Mouse (Mus musculus) fat pad, adult 2 months (tissue): ENCODE measurements around the gene Anks3.

Experiments used
- DNase-seq: peaks from one replicate; pipeline ENCODE4 v3.0.0-alpha.2; 2011; ENCODE audit warnings: low read depth, low spot score; ENCODE audit errors: extremely low read depth

Anks3 gene

DNA sequence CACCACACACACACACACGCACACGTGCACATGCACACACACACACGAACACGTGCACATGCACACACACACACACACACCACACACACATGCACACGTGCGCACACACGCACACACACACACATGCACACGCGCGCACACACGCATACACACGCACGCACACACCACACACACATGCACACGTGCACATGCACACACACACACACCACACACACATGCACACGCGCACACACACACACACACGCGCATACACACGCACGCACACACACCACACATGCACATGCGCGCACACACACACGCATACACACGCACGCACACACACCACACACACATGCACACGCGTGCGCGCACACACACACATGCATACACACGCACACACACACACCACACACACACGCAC lies 28.6 kb downstream of the Anks3 start:
- DNase-seq: no peak

DNA sequence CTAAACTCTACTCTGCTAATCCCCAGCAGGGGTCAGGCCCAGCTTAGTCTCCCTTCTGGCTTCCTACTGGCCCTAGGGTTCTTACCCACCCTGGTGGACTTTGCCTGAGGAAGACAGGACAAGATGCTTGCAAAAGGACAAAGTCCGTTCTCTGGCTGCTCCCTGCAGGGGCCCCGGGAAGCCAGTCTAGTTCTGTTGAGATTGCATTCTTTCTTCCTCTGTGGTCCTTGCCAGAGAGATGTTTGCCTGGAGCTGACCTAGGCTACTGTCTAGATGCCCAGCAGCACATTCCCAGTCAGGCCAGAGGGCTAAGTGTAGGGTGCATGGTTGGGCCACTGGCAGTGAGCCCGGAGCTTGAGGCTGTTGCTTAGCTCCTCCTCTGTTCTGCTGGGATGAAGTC lies 31.6 kb downstream of the Anks3 start:
- no peak for DNase-seq

DNA sequence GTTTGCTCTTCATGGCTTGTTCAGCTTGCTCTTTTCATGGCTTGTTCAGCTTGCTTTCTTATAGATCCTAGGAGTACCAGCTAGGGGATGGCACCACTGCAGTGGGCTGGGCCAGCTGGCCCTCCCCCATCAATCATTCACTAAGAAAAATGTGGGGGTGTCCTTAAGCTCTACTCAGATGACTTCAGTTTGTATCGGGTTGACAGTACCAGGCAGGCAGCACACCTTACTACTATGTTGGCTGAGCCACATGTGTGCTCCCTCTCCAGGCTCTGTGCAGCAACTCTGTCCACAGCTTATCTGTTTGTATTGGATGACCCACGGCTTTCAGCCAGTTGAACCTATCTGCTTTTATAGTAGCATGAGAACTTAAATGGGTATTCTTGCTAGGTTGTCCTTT lies 35.5 kb downstream of the Anks3 start:
- no peak for DNase-seq

DNA sequence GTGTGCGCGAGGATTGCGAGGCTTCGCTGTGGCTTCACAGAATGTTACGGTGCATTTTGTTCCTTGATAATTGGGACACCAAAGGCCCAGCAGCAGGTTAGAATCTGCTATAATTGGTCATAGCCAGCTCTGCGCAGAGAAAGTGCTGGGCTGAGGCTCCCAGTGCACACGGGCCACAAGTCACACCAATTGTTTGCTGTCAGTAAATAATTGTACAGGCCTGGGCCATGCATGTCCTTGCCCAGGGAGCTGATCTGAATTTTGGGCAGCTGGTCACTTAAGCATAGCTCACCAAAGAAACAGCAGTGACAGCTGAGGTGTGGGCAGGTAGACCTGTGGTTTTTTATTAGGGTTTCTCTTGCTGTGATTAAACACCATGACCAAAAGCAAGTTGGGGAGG lies 36.0 kb downstream of the Anks3 start:
- no peak for DNase-seq

DNA sequence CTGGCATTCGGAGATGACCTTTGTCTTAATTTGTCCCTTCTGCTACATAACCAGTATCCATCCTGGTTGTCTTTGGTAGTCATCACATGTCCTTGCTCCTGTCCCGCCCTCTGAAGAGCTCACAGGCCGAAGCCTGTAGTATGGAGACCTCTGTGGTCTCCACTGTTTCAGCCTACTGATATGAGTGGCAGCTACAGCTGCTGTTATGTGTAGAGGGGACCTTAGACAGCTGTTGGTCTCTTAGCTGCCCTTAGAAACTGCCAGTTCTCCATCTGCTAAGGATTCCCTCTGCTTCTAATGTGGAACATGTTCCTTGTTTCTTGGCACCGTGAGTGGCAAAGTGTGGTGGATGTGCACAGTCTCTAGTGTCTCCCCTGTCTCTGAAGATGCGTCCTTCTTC lies 40.0 kb downstream of the Anks3 start:
- DNase-seq: no peak

DNA sequence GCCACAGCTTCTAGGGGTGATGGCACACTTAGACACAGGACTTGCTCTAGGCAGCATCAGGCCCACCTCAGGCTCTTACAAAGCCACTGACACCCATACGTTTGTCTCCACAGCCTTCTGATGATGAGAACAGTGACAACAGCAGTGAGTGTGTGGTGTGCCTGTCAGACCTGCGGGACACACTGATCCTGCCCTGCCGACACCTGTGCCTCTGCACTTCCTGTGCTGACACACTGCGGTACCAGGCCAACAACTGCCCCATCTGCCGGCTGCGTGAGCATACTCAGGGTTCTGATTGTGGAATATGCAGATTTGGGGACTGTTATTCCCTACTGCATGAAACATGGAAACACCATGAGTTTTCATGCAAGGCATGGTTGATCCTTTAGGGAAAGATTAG lies 41.5 kb downstream of the Anks3 start:
- DNase-seq: no peak

DNA sequence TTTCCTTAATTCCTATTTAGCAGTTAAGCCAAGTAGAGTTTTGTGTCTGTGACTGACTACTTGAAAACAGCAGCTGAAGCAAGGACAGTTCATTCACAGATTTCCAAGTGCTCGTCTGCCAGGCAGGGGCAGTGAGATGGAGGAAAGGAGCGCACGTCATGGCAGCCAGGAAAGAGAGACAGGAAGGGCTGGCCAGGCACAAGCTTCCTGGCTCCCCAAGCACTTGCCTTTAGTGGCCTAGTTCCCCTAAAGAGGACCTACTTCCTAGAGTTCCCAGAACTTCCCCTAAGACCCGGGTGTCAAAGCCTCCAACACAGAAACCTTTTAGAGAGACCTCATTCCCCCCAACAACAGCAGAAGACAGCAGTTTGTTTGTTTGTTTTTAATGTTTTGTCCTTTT lies 43.4 kb downstream of the Anks3 start:
- no peak for DNase-seq

DNA sequence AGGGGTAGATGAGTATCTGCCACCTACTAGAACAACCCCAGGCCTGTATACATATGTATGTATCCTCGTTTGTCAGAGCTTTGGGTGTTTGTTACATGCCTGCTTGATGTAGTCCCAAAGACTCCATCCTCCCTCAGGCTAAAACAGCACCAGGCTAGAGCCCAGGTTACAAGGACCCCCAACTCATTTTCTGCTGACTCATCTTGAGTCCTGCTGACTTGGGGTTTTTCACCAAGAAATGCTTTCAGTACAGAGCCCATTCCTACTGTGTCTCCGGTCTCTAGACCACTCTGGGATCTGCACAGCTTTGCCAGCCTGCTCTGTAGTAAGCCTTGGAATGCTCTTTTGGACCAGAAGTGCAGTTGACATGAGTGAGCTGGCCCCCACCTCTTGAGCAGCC lies 47.4 kb downstream of the Anks3 start:
- no peak for DNase-seq

DNA sequence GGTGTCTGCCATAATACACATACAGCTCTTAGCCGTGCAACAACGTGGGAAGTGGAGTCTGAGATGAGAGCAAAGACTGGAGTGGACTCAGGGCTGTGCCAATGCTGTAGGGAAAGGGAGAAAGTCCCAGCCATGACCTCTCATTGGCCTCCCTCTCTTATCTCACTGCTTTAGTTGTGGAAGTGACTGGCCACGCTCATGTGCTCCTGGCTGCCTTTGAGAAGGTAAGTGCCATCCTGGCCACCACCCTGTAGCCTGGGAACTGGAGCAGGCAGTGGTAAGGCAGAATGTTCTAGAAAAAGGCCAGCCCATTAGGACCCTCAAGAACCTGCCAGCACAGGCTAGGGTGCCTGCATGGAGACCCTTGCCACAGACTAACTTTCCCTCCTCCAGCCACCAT lies 48.1 kb downstream of the Anks3 start:
- DNase-seq: no peak

DNA sequence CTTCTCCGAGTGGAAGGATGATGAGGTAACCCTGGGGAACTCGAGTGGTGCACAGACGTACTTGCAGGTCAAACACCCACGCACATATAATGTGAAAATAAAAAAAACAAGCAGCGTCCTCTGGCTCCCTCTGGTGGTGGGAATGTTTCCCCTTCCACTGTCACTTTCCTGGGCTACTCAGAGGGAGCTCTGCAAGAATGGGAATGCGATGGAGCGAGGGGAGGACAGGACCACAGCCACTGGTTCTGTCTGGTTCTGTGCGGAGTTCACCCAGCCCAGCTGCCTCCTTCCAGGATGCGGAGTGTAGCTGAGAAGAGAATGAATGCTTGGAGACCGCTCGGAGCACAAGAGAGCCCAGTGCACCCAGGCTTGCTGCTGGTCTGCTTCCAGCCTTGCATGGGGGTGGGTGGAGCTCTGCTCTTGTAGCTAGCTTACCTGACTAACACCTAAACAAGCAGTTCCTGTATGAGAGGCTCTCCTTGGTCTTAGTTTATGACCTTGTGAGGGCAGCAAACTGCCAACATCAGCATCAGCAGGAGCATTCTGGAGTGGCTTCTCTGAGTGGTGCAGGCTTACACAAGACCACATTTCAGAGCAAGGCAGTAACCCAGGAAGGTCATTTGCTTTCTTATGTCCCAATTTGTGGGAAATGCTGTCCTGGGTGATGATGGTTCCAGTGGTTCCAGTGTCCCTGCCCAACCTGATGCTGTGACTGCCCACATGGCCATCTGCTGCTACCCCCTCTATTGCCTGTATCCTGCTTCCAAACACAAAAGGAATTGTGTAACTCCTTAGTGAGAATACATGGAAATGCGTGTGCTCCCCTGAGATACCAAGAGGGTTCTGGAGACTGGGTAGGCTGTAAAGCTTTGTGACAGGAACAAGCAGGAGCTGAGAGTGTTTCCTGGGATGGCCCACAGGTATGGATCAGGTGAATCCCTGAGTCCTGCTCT lies 49.9 kb downstream of the Anks3 start:
- DNase-seq: no peak

DNA sequence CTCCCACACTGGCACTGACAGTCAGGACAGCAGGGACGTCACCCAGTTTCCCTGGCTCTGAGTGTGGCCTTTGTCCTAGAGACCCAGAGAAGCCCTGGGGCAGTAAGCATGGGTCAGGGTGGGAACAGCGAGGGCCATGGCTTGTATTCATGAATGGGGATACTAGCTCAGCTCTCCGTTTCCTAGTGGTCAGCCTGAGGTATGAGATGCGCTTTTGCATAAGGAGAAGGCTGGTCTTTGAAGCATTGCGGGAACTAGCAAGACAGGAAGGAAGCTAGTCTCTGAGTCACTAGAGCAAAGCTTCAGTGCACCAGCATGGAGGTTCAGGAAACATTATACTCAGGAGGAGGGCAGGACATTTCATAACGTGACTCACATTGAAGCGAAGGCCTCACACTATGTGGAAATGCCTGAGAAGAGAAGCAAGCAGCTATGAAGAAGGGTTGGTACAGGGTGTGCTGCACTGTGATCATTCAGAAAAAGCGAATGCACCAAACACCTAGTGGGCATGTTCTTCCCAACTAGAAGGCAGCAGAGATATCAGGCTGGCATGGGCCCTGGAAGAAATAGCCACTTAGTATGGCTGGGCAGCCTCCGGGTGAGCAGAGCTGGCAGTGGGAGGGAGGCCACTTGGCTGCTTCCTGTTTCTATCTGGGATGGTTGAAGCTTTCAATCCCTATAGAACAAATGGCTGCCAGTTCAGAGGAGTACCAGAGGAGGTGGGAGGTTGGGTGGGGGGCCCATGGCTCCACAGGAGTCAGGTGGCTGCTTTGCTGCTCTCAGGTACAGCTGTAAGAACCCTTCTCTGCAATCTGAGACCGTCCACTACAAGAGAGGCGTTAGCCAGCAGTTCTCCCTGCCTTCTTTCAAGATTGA lies 50.9 kb downstream of the Anks3 start:
- no peak for DNase-seq

DNA sequence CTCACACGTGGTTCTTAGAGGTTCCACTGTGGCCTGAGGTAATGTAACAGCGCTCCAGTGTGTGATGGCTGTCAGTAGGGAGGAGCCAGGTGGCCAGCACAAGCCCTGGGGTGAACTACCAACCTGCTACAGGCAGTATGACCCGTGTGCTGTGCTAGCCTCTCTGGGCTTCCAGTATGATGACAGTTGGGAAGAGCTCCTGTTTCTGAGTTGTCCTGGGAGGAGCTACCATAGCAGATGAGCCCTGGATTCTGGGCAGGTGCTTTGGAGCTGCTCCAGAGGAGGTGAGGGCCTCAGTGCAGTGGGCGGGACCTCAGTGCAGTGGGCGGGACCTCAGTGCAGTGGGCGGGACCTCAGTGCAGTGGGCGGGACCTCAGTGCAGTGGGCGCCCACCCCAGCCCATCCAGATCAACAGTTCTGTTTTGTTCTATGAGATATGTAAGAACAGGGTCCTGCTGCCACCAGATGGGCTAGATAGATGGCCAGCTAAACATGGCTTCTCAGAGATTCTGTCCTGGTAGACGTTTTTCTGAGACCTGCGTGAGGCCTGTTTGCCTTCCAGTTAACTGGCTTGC lies 51.8 kb downstream of the Anks3 start:
- no peak for DNase-seq

DNA sequence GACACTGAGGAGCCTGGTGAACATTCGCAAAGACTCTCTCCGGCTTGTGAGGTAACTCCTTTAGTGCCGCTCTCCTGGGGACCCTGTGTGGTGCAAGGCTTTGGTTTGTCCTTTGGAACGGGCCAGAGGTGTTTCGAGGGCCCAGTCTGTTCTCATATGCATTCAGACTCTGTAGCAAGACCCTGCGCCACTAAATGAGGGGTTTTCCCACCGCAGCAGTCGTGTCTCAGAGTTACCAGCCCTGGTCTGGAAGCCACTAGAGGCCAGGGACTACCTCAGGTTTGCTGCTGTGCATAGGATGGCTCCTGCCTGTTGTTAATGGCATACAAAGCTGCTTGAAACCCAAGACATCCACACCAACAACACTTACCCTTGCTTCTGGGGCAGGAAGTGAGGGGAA lies 53.2 kb downstream of the Anks3 start:
- DNase-seq: no peak

DNA sequence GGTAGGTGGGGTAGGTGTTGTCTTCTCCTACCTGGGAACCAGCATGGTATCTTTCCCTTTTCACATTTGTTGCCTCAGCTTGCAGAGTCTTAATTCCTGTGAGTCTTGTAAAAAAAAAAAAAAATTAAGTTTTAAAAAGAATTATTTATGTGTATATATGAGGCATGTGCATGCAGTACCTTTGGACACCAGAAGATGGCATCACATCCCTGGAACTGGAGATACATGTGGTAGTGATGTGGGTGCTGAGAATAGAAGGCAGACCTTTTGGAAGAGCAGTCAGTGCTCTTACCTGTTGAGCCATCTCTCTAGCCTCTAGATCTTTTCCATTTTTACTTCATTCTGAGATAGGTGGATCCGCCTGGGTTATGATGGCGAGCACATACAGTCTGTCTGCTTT lies 54.3 kb downstream of the Anks3 start:
- DNase-seq: no peak

DNA sequence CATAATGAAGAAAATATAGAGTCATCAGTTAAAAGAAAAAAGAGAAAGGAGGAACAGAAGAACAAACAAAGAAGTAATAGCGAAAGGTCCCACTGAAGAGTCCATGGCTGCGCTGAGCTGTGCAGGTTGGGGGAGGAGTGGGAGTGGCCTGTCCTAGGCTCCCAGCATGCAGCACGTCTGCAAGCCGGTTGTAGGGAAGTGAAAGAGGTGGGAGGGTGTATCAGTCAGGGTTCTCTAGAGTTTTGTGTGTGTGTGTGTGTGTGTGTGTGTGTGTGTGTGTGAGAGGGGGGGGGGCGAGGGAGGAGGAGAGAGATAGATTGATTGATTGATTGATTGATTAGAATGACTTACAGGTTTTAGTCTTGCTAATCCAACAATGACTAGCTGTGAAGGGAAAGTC lies 56.0 kb downstream of the Anks3 start:
- no peak for DNase-seq

DNA sequence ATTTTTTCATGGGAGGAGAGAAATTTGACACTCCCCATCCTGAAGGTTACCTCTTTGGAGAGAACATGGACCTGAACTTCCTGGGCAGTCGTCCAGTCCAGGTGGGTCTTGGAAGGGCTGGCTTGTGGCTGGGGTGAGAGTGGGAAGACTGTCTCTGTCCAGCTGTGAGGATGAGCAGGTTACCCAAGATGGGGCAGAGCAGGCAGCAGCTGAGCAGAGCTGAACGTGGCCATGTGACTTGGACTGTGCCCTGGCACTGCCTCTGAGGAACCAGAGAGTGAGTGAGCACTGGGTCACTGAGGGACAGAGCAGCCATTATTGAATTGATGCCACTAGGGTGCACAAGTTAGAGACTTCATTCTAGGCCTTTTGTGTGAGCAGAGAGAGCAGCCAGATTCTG lies 56.6 kb downstream of the Anks3 start:
- no peak for DNase-seq

DNA sequence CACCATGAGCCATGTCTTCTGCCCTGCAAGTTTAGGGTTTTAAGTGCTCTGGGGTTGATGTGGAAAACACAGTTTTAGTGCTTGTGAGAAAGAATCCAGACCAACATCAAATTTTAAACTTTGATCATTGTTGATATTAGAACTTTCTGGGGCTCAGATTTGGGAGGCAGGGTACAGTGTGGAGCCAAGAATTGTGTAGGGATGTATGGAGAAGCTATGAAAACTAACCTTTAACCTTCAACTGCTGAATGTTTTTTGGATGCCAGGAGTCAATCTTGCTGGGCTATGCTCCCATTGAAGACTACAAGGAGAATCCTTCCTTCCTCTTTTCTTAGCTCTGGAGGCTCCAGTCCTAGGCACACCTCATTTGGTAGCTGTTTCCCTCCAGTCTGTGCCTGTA lies 57.4 kb downstream of the Anks3 start:
- DNase-seq: no peak

DNA sequence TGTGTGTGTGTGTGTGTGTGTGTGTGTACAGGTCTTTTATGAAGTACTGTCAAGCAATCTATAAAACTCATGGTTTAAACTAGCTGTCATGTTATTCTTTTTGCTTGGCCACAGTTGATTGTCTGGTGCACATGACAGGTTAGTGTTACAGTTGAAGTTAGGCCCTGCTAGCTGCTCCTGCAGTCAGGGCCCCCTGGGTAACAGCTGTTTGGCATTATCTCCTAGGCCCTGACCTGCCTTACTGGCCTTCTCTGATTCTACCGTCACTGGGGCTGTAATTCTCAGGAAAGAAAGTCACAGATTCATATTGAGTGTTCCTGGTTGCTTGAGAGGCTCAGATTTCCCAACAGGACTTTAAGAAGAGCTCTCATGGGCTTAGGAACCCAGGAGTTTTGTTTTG lies 58.4 kb downstream of the Anks3 start:
- no peak for DNase-seq

DNA sequence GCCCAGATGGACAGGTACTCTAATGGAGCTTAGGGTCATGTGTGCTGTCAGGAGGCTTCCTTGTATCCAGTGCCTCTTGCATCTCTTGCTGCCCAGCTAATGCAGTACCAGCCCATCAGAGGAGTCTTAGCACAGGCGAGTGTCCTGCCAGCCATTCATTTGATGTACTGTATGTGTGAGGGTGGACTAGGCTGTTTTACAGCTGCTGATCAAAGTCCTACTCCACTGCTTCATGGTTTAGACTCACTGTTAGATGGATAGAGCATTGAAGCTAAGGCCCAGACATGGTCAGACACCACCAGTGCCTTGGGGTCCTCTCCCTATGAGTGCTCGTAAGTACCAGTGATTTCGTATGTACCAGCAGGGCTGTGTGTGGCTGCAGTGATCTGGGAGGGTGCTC lies 59.1 kb downstream of the Anks3 start:
- no peak for DNase-seq

DNA sequence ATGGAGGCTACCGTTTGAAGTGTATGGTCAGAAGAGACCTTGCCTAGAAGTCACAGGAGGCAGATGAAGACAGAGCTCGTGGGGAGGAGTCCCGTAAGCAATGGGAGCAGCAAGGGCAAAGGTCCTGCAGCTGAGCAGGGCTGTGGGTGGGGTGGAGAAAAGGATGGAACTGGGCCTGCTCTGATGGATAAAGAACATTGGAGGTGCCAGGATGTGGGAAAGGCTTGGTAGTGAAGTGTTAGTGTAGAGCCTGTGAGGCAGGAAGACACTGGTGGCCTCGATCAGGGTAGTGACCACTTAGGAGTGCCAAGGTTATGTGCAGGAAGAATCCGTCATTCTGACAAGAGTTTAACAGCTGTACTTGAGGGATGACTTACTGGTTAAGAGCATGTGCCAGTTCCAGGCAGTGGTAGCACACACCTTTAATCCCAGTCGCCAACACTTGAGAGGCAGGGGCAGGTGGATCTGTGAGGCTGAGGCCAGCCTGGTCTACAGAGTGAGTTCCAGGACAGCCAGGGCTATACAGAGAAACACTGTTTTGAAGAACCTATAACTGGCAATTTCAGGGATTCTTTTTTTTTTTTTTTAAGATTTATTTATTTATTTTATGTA lies 60.4 kb downstream of the Anks3 start:
- no peak for DNase-seq

DNA sequence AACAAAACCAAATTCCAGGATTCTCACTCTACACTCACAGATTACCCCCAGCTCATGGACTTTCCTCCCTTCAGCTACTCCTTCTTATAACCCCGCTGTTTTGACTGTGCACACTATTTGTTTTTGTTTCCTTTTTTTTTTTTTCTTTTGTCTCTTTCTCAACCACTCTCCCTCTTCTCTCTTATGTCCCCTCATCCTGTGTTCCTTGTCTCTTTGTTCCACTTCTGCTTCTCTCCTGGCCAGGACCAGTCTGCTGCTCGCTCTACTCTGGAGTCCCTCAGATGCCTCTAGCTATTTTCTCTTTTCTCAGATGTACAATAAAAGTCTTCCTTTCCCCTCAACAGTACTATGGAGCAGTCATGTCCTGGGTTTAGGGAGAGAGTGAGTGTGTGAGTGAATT lies 61.6 kb downstream of the Anks3 start:
- no peak for DNase-seq
